Mouse (Mus musculus) liver, embryonic 13.5 days (tissue): ENCODE results near the gene Dlg2. TPM values are rescaled to one million over a fixed set of nuclear protein-coding genes. Genes with fewer than 3 reads are reported as not detected.
A peak's percentile ranks its signal among the peaks of the same experiment; 100 is the strongest.

Experiments
- ATAC-seq: fragments of 200-750 bp; cut with Nextera tagmentation; 2 replicates; pipeline ENCODE4 v1.8.0; 2017; ENCODE audit warnings: low read depth, mild to moderate bottlenecking, moderate number of reproducible peaks, moderate library complexity
- DNase-seq: peaks from one replicate; pipeline ENCODE4 v3.0.0; 2022
- H3K27ac ChIP-seq: fragments of 300-500 bp; sonication (generic); 2 replicates; pipeline ENCODE4 v1.5.1; 2015; ENCODE audit warnings: moderate library complexity, mild to moderate bottlenecking, inconsistent platforms
- H3K27me3 ChIP-seq: fragments of 300-500 bp; sonication (generic); 2 replicates; pipeline ENCODE4 v1.6.1; 2015; ENCODE audit warnings: mild to moderate bottlenecking, inconsistent platforms
- H3K36me3 ChIP-seq: fragments of 300-500 bp; sonication (generic); 2 replicates; pipeline ENCODE4 v1.6.1; 2015; ENCODE audit warnings: mild to moderate bottlenecking, inconsistent platforms
- H3K4me1 ChIP-seq: fragments of 300-500 bp; sonication (generic); replicated peaks from 2 replicates; pipeline ENCODE4 v1.6.1; 2015; ENCODE audit warnings: inconsistent platforms
- H3K4me2 ChIP-seq: fragments of 300-500 bp; sonication (generic); 2 replicates; pipeline ENCODE4 v1.6.1; 2015; ENCODE audit warnings: inconsistent platforms, mild to moderate bottlenecking, moderate library complexity
- H3K4me3 ChIP-seq: fragments of 300-500 bp; sonication (generic); replicated peaks from 2 replicates; pipeline ENCODE4 v1.5.1; 2015; ENCODE audit warnings: mild to moderate bottlenecking, inconsistent platforms
- H3K9ac ChIP-seq: fragments of 300-500 bp; sonication (generic); 2 replicates; pipeline ENCODE4 v1.6.1; 2015; ENCODE audit warnings: mild to moderate bottlenecking, inconsistent platforms
- H3K9me3 ChIP-seq: fragments of 300-500 bp; sonication (generic); replicated peaks from 2 replicates; pipeline ENCODE4 v1.6.1; 2016; ENCODE audit warnings: inconsistent platforms
- WGBS: fragments of 180-500 bp; shearing (Covaris S2); methylation state at CpG from one replicate; pipeline ENCODE4 v1.1.7; 2015; ENCODE audit not compliant: insufficient replicate concordance; 5-methylcytosine and 5-hydroxymethylcytosine counted together
- polyA plus RNA-seq: library from polyadenylated mRNA; unstranded; fragments of >200 nt; fragmentation: Nextera tagmentation; extraction: Ambion mirVana; gene quantifications from 2 replicates; pipeline ENCODE4 v1.2.1, GENCODE M21; 2015

The Dlg2 gene
- polyA plus RNA-seq, 1 experiment from 2014 or later = 0.52 TPM

- no peak overlapping the region for H3K27ac ChIP-seq
- no peak for DNase-seq
Observed at GRCm38 (mm10) chr7:92400551-92400950, 1924.1 kb downstream of the Dlg2 start.

GRCm38 (mm10) chr7:92401001-92401688, 1924.7 kb downstream of the Dlg2 start:
- Histone ChIP-seq H3K9ac (no peak overlapping the region), H3K4me1 (no peaks in the 10 kb centered on the region), H3K4me2 (no peak overlapping the region), H3K36me3 (no peaks in the 10 kb centered on the region), H3K27ac (no peak overlapping the region), H3K9me3 (no peaks in the 10 kb centered on the region), H3K4me3 (no peak overlapping the region), H3K27me3 (no peaks in the 10 kb centered on the region)
- no peak for DNase-seq
- 46% methylated on average over 4 of the region's 4 CpGs for WGBS
- no peak for ATAC-seq

More at GRCm38 (mm10) chr7:92400551-92400950, 1924.1 kb downstream of the Dlg2 start:
- 16% methylated on average over 1 of the region's 1 CpGs for WGBS
- Histone ChIP-seq H3K9me3 (no peaks in the 10 kb centered on the region), H3K27me3 (no peaks in the 10 kb centered on the region), H3K4me1 (no peaks in the 10 kb centered on the region), H3K9ac (no peak overlapping the region), H3K4me3 (no peak overlapping the region), H3K36me3 (no peaks in the 10 kb centered on the region), H3K4me2 (no peak overlapping the region)
- no peak for ATAC-seq

DNA sequence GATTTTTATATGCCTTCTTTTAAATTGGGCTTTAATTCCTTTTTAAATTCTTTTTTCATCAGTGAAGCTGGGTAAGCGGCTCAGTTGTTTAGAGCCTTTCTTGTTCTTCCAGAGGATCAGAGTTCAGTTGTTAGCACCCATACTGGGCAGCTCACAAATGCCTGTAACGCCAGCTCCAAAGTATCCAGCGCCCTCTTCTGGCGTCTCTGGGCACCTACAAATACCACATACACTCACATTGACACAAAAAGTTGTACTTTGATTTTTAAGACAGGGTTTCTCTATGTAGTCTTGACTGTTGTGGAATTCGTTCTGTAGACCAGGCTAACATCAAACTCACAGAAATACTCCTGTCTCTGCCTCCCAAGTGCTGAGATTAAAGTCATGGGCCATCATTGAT, 1932.0 kb downstream of the Dlg2 start:
- H3K9ac ChIP-seq = no peak overlapping the region
- no peaks in the 10 kb centered on the region for H3K9me3 ChIP-seq
- no peak for DNase-seq
- no peak overlapping the region for H3K27ac ChIP-seq
- no peak overlapping the region for H3K4me2 ChIP-seq
- no peaks in the 10 kb centered on the region for H3K4me1 ChIP-seq
- H3K27me3 ChIP-seq = no peaks in the 10 kb centered on the region
- no peaks in the 10 kb centered on the region for H3K36me3 ChIP-seq
- no peak for ATAC-seq
- H3K4me3 ChIP-seq = no peak overlapping the region
- WGBS = 41% methylated on average over 5 of the region's 5 CpGs

- no peaks in the 10 kb centered on the region for H3K36me3 ChIP-seq
- no peak overlapping the region for H3K27ac ChIP-seq
- WGBS = 64% methylated on average over 10 of the region's 10 CpGs
- H3K9ac ChIP-seq = no peak overlapping the region
- H3K9me3 ChIP-seq = no peaks in the 10 kb centered on the region
- H3K4me1 ChIP-seq = peaks cover 2% of the 10 kb centered on the region; the same call in 1 of the 2 replicates
- DNase-seq (no peak), ATAC-seq (no peak)
- H3K27me3 ChIP-seq = no peaks in the 10 kb centered on the region
- no peak overlapping the region for H3K4me3 ChIP-seq
- H3K4me2 ChIP-seq = no peak overlapping the region
Observed at GRCm38 (mm10) chr7:92420474-92420873, 1944.0 kb downstream of the Dlg2 start.

DNA sequence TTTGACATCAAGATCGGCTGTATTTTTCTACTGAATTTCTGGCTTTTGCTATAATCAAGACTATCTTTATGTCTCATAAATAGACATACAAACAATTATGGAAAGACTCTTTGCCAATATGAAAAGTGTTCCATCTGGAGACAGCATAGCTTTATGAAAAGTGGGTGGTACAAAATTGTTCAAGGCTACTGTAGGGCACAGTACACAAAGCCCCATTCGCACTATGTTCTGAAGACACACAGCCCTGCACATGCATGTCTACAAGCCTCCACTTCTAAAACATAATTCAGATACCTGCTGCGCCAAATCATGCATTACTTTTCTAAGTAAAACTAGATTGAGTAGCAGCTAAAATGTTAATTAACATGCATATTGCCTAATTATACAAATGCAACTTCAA, 1946.5 kb downstream of the Dlg2 start:
- Histone ChIP-seq H3K4me1 (peaks cover 13% of the 10 kb centered on the region), H3K36me3 (no peaks in the 10 kb centered on the region), H3K4me3 (no peak overlapping the region), H3K27ac (no peak overlapping the region), H3K9ac (no peak overlapping the region), H3K4me2 (no peak overlapping the region), H3K27me3 (no peaks in the 10 kb centered on the region), H3K9me3 (no peaks in the 10 kb centered on the region)
- DNase-seq (no peak), ATAC-seq (no peak)
- 68% methylated on average over 3 of the region's 3 CpGs for whole genome bisulfite sequencing

DNA sequence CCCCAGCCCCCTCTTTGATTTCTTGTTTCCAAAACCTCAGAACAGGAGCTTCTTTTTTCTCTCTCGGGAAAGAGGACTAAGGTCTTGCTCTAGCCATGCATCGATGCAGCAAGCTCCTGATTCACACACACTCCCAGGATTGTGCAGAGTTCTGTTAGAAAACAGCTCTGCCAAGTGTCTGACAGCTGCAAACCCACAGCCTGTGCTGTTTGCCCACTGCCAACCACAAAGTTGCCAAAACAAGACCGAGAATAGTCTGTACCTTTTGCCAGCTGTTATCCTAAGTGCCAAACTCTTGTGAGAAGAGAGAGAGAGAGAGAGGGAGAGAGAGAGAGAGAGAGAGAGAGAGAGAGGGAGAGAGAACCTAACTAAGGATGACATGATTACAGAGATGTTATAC, 1948.2 kb downstream of the Dlg2 start:
- Histone ChIP-seq H3K27ac (no peak overlapping the region), H3K4me2 (no peak overlapping the region), H3K9me3 (no peaks in the 10 kb centered on the region), H3K36me3 (no peaks in the 10 kb centered on the region), H3K27me3 (no peaks in the 10 kb centered on the region), H3K4me3 (no peak overlapping the region), H3K9ac (no peak overlapping the region), H3K4me1 (peaks cover 27% of the 10 kb centered on the region)
- DNase-seq = no peak
- no peak for ATAC-seq
- 72% methylated on average over 3 of the region's 3 CpGs for WGBS

DNA sequence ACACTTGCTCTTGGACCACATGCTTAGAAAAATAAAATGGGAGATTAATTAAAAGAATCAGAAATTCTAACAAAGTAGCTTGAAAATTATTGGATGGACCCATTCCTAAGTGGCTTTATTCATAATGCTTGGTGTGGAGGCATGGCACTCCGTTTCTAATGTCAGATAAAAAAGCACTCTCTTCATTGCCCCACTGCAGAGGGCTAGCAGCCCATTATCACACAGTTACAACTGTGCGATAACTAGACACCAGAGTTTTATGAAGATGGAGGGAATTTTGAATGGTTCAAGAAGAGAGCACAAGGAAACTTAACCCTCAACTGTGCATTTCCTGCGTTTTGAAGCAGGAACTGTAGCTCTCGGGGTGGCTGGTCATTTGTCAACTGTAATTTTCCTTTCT, 1950.8 kb downstream of the Dlg2 start:
- Histone ChIP-seq H3K27me3 (no peaks in the 10 kb centered on the region), H3K4me3 (no peak overlapping the region), H3K4me1 (peaks cover 31% of the 10 kb centered on the region), H3K9ac (no peak overlapping the region), H3K9me3 (no peaks in the 10 kb centered on the region), H3K27ac (no peak overlapping the region), H3K4me2 (peak overlapping the region; percentile 6; the same call in 1 of the 2 replicates), H3K36me3 (no peaks in the 10 kb centered on the region)
- ATAC-seq (peak; percentile 72), DNase-seq (no peak)
- 38% methylated on average over 4 of the region's 4 CpGs for WGBS

- H3K4me1 ChIP-seq = peaks cover 31% of the 10 kb centered on the region
- no peak overlapping the region for H3K4me3 ChIP-seq
- 35% methylated on average over 5 of the region's 5 CpGs for WGBS
- H3K9me3 ChIP-seq = no peaks in the 10 kb centered on the region
- H3K4me2 ChIP-seq = peak overlapping the region; percentile 37
- ATAC-seq (peak; percentile 82), DNase-seq (no peak)
- H3K36me3 ChIP-seq = no peaks in the 10 kb centered on the region
- H3K9ac ChIP-seq = no peak overlapping the region
- H3K27ac ChIP-seq = no peak overlapping the region
- H3K27me3 ChIP-seq = no peaks in the 10 kb centered on the region
Observed at GRCm38 (mm10) chr7:92428629-92429028, 1952.2 kb downstream of the Dlg2 start.

GRCm38 (mm10) chr7:92430254-92430653, 1953.8 kb downstream of the Dlg2 start:
- Histone ChIP-seq H3K27me3 (no peaks in the 10 kb centered on the region), H3K4me3 (no peak overlapping the region), H3K4me2 (no peak overlapping the region), H3K27ac (no peak overlapping the region), H3K4me1 (peaks cover 31% of the 10 kb centered on the region), H3K9ac (no peak overlapping the region), H3K36me3 (no peaks in the 10 kb centered on the region), H3K9me3 (no peaks in the 10 kb centered on the region)
- 18% methylated on average over 2 of the region's 2 CpGs for WGBS
- DNase-seq = no peak
- ATAC-seq = peak; percentile 79

- Histone ChIP-seq H3K36me3 (no peaks in the 10 kb centered on the region), H3K4me1 (no peaks in the 10 kb centered on the region), H3K9ac (no peak overlapping the region), H3K4me3 (no peak overlapping the region), H3K27me3 (no peaks in the 10 kb centered on the region), H3K4me2 (no peak overlapping the region), H3K9me3 (no peaks in the 10 kb centered on the region), H3K27ac (no peak overlapping the region)
- ATAC-seq = no peak
- DNase-seq = no peak
- 68% methylated on average over 2 of the region's 2 CpGs for WGBS
Observed at GRCm38 (mm10) chr7:92437168-92437567, 1960.7 kb downstream of the Dlg2 start.

GRCm38 (mm10) chr7:92439503-92440487, 1963.3 kb downstream of the Dlg2 start:
- Histone ChIP-seq H3K9me3 (no peaks in the 10 kb centered on the region), H3K4me2 (no peak overlapping the region), H3K27ac (no peak overlapping the region), H3K36me3 (no peaks in the 10 kb centered on the region), H3K4me3 (no peak overlapping the region), H3K27me3 (no peaks in the 10 kb centered on the region), H3K4me1 (no peaks in the 10 kb centered on the region), H3K9ac (no peak overlapping the region)
- ATAC-seq (no peak), DNase-seq (no peak)
- 60% methylated on average over 8 of the region's 8 CpGs for WGBS
